Mouse (Mus musculus): ENCODE data around the gene Spon1.

DNA sequence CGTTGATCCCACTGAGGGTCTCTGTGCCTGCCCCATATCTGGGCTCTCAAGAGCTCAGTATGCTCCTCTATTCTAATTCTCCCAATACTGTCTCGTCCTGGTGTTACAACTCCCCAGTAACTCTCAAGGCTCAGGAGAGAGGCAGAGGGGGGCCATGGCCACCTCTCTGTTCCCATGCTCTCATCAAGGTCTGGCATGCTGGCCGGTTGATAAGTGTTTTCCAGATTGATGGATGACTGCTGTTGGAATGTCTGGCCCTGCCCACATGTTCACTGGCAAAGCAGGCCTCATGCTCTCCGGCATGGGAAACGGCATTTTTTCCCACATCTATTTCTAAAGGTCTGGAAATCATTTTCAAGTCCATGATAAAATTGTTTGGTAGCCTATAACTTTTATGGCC, 29.4 kb downstream of the Spon1 start:
- TF ChIP-seq CTCF (IDR thresholded peaks at IDR 0.05; ENCODE audit: low read depth) (no peak), EP300 (IDR thresholded peaks at IDR 0.05; ENCODE audit: low read depth) (no peak)
